In genomic region chr7:75398904-75399724, GRCm38 (mm10) we compare ENCODE assay signal across 8 mouse cellular contexts. TPM values are rescaled to one million over a fixed set of nuclear protein-coding genes. Genes with fewer than 3 reads are reported as not detected.
DNase-seq lines count a peak whose midpoint lies in the region; ATAC-seq and TF ChIP-seq lines count a peak whose summit lies in the region.

No protein-coding gene starts in this region.

- intact Hi-C loops in heart, adult 2 months (cut with DNase I) = loop anchor here (1.0 to 5.0 kb wide), 4 partner anchors 28 to 338 kb away; no protein-coding TSS in a partner anchor

- no peaks in the 10 kb centered on the region for H3K79me2 ChIP-seq in heart, adult 2 months (replicated peaks; ENCODE audit: control insufficient read depth, insufficient read depth, low read length)

- ATAC-seq in liver, embryonic 11.5 days (replicated peaks; ENCODE audit: low FRiP score) = 0 out of 2 replicates have a peak, but pooled peaks have one; percentile 49

- DNase-seq in 416B (ENCODE audit: low read depth) (peak; percentile 88), MEL-GATA-1-ER (ENCODE audit: extremely low read depth, low read depth) (peak; percentile 12)
- DNase-seq in embryo, embryonic 10 days (ENCODE audit: low spot score) = peak; percentile 76
- peak; percentile 69 to 81 for DNase-seq in heart, adult 2 months
- peak; percentile 84 for DNase-seq in kidney, adult 9 months
- peak; percentile 41 for DNase-seq in liver, embryonic 11.5 days (ENCODE audit: low spot score)
- DNase-seq in ovary, postnatal 14 days (ENCODE audit: low spot score) = peak; percentile 42
- DNase-seq in thymus, postnatal 4 days = peak; percentile 55

- 46% methylated on average over 7 of the region's 7 CpGs for WGBS in heart, adult 2 months
- 48% methylated on average over 7 of the region's 7 CpGs for WGBS in liver, embryonic 11.5 days

- peak; percentile 93 for TF ChIP-seq CTCF in heart, adult 2 months (IDR thresholded peaks at IDR 0.05)

- no peaks in the 10 kb centered on the region; the same call in 1 of the 2 replicates for H3K9me3 ChIP-seq in liver, embryonic 11.5 days (ENCODE audit: control insufficient read depth, low read length)

- peak overlapping the region; percentile 62 for H3K27ac ChIP-seq in heart, adult 2 months
- H3K27ac ChIP-seq in liver, embryonic 11.5 days (ENCODE audit: low read depth, low read length) = no peak overlapping the region

- TF ChIP-seq POLR2A in heart, adult 2 months (IDR thresholded peaks at IDR 0.05; ENCODE audit: insufficient read depth, low read depth, low read length) = no peak

- no peaks in the 10 kb centered on the region for H3K27me3 ChIP-seq in heart, adult 2 months (ENCODE audit: control insufficient read depth, insufficient read depth, low read length)
- H3K27me3 ChIP-seq in liver, embryonic 11.5 days (replicated peaks; ENCODE audit: control insufficient read depth, insufficient read depth, low read length) = no peaks in the 10 kb centered on the region

- H3K4me3 ChIP-seq in heart, adult 2 months = no peak overlapping the region
- no peak overlapping the region for H3K4me3 ChIP-seq in liver, embryonic 11.5 days (ENCODE audit: low read depth, low read length)

- peaks cover 4% of the 10 kb centered on the region for H3K4me1 ChIP-seq in heart, adult 2 months (ENCODE audit: control insufficient read depth, insufficient read depth, low read length)
- no peaks in the 10 kb centered on the region for H3K4me1 ChIP-seq in liver, embryonic 11.5 days (replicated peaks; ENCODE audit: control insufficient read depth, insufficient read depth, low read length)

- TF ChIP-seq EP300 in heart, adult 2 months (IDR thresholded peaks at IDR 0.05; ENCODE audit: insufficient read depth, low read depth, low read length) = peak; percentile 91

- no peak overlapping the region for H3K4me2 ChIP-seq in liver, embryonic 11.5 days

- H3K9ac ChIP-seq in heart, adult 2 months (ENCODE audit: low read depth, low read length) = no peak overlapping the region
- no peak overlapping the region for H3K9ac ChIP-seq in liver, embryonic 11.5 days (ENCODE audit: low read depth, low read length)

- H3K36me3 ChIP-seq in heart, adult 2 months (ENCODE audit: control insufficient read depth, insufficient read depth, low read length) = peaks cover 2% of the 10 kb centered on the region; the same call in 1 of the 2 replicates
- H3K36me3 ChIP-seq in liver, embryonic 11.5 days (ENCODE audit: control insufficient read depth, insufficient read depth, low read length) = no peaks in the 10 kb centered on the region

RNA-seq across cellular contexts. Expression of gene Akap13, which starts 56.2 kb away (rescaled TPM):
- 10 to 100 TPM; 64.1 to 72.0 TPM for total RNA-seq in heart, adult 2 months (2021)
- 16.8 and 20.0 TPM in 2 replicates for polyA plus RNA-seq in heart, adult 2 months (2012; rRNA removed)
- 27.2 and 30.7 TPM in 2 replicates for polyA plus RNA-seq in liver, embryonic 11.5 days (2014; fragmentation: Nextera tagmentation; extraction: Ambion mirVana)

Comparison
In these comparisons a context has a peak if more than half of its experiments do, and no peak if none do; other contexts are left out.
1. DNase-seq: peak in every context shown above with its lines; median percentile 88 in 416B; 84 in kidney, adult 9 months; 76 in embryo, embryonic 10 days; 75 in heart, adult 2 months; 55 in thymus, postnatal 4 days; 42 in ovary, postnatal 14 days; 41 in liver, embryonic 11.5 days; 12 in MEL-GATA-1-ER.